In the genomic region with DNA sequence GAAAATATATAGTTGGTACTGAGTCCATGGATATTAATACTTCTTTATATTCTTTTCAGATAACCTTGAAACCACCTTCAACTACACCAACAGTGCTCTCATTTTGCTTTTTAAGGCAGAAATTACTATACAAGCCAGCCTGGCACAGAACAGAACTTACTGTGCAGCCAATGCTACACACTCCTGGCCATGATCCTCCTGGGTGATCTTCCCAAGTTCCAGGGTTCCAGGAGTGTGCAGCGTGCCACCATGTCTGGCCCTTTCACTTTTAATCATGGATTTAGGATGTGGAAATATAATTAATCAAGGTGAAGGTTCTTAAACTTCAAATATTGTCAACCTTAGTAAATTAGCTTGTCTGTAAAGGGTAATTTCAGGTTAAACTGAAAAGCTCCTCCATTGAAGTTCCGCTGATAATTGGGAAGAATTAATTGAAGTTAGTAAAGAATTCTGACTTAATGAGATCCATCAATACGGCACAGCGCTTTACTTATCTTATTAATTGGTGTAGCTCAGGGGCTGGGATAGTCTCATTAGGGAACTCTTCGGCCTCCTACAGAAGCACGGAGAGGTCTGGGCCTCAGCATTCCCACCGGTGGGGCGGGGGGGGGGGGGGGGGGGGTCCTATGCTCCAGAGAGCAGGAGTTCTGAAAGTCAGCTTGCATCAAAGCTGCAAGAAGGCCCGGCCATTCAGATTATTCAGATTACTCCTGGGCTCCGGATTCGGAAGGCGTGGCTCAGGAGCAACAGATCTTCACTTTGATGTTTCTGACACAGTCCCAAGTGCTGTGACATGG, we compare ENCODE assay signal across 17 mouse cellular contexts.
DNase-seq lines count a peak whose midpoint lies in the region; ATAC-seq and TF ChIP-seq lines count a peak whose summit lies in the region.
"Had no signal": no experiment of that assay in that cellular context is flagged by ENCODE, and none has a peak within 500 bp of the region (broad histone marks: within the 10 kb centered on the region; RNA-seq: fewer than 3 reads in every experiment).

No protein-coding gene starts in this region.

- WGBS in forebrain, embryonic 12.5 days: 12% methylated on average over 12 of the region's 12 CpGs
- 14% methylated on average over 11 of the region's 12 CpGs for WGBS in forebrain, postnatal 0 days
- 34% methylated on average over 11 of the region's 12 CpGs for WGBS in hindbrain, embryonic 16.5 days
- 22% methylated on average over 11 of the region's 12 CpGs for WGBS in midbrain, embryonic 16.5 days
- 65% methylated on average over 12 of the region's 12 CpGs for WGBS in liver, postnatal 0 days (ENCODE audit: insufficient replicate concordance)

- H3K4me2 ChIP-seq in forebrain, embryonic 12.5 days: no peak overlapping the region
- no peak overlapping the region for H3K4me2 ChIP-seq in forebrain, postnatal 0 days (ENCODE audit: low read depth)
- H3K4me2 ChIP-seq in hindbrain, embryonic 16.5 days (ENCODE audit: low read length): no peak overlapping the region
- no peak overlapping the region for H3K4me2 ChIP-seq in midbrain, embryonic 16.5 days (ENCODE audit: low read length)
- H3K4me2 ChIP-seq in liver, postnatal 0 days (ENCODE audit: low read depth, low read length): no peak overlapping the region
- H3K4me2 ChIP-seq: heart, embryonic 11.5 days; liver, embryonic 13.5 days; neural tube, embryonic 13.5 days had no signal

- peaks cover 49% of the 10 kb centered on the region for H3K27me3 ChIP-seq in forebrain, embryonic 12.5 days
- peaks cover 4% of the 10 kb centered on the region; the same call in 1 of the 2 replicates for H3K27me3 ChIP-seq in forebrain, postnatal 0 days (ENCODE audit: insufficient read depth, low read length)
- no peaks in the 10 kb centered on the region for H3K27me3 ChIP-seq in hindbrain, embryonic 16.5 days (replicated peaks; ENCODE audit: control insufficient read depth, insufficient read depth, low read length)
- no peaks in the 10 kb centered on the region for H3K27me3 ChIP-seq in midbrain, embryonic 16.5 days (ENCODE audit: control insufficient read depth, insufficient read depth, low read depth, low read length)
- no peaks in the 10 kb centered on the region for H3K27me3 ChIP-seq in liver, postnatal 0 days (ENCODE audit: insufficient read depth, low read length)
- H3K27me3 ChIP-seq: liver, embryonic 13.5 days; neural tube, embryonic 13.5 days had no signal

- no peak overlapping the region for H3K4me3 ChIP-seq in forebrain, embryonic 12.5 days (replicated peaks)
- no peak overlapping the region for H3K4me3 ChIP-seq in forebrain, postnatal 0 days (ENCODE audit: low read depth, low read length)
- no peak overlapping the region for H3K4me3 ChIP-seq in hindbrain, embryonic 16.5 days (ENCODE audit: low read length)
- no peak overlapping the region for H3K4me3 ChIP-seq in midbrain, embryonic 16.5 days (ENCODE audit: low read depth, low read length)
- H3K4me3 ChIP-seq in liver, postnatal 0 days (ENCODE audit: low read depth, low read length): no peak overlapping the region
- H3K4me3 ChIP-seq: left cerebral cortex, adult 2 months; liver, embryonic 13.5 days; neural tube, embryonic 13.5 days had no signal

- no peak overlapping the region for H3K9ac ChIP-seq in forebrain, embryonic 12.5 days
- no peak overlapping the region for H3K9ac ChIP-seq in forebrain, postnatal 0 days
- H3K9ac ChIP-seq in hindbrain, embryonic 16.5 days (ENCODE audit: low read depth, low read length): no peak overlapping the region
- no peak overlapping the region for H3K9ac ChIP-seq in midbrain, embryonic 16.5 days (ENCODE audit: low read depth, low read length)
- H3K9ac ChIP-seq in liver, postnatal 0 days (replicated peaks): no peak overlapping the region
- H3K9ac ChIP-seq: liver, embryonic 13.5 days; neural tube, embryonic 13.5 days had no signal

- TF ChIP-seq CTCF in forebrain, postnatal 0 days (IDR thresholded peaks at IDR 0.05; ENCODE audit: low read depth): no peak
- no peak for TF ChIP-seq CTCF in liver, postnatal 0 days (IDR thresholded peaks at IDR 0.05; ENCODE audit: low read depth)

- no peak for DNase-seq in forebrain, postnatal 0 days
- DNase-seq in ZHBTc4 (ENCODE audit: low read depth, low spot score): peak; percentile 70
- no peak for DNase-seq in liver, postnatal 0 days
- DNase-seq in right cerebral cortex, postnatal 25 days: no peak
- no peak for DNase-seq in frontal cortex, postnatal 25 days (ENCODE audit: low spot score in 2 of 2)
- DNase-seq: adrenal gland, postnatal 25 days; cerebellum, postnatal 10 days; heart, postnatal 36 days; kidney, postnatal 10 days; liver, embryonic 13.5 days had no signal

- no peaks in the 10 kb centered on the region for H3K36me3 ChIP-seq in forebrain, embryonic 12.5 days (replicated peaks)
- H3K36me3 ChIP-seq in forebrain, postnatal 0 days (ENCODE audit: insufficient read depth): no peaks in the 10 kb centered on the region
- no peaks in the 10 kb centered on the region for H3K36me3 ChIP-seq in hindbrain, embryonic 16.5 days (ENCODE audit: control insufficient read depth, insufficient read depth, low read length)
- no peaks in the 10 kb centered on the region for H3K36me3 ChIP-seq in midbrain, embryonic 16.5 days (ENCODE audit: control insufficient read depth, insufficient read depth, low read length)
- H3K36me3 ChIP-seq in liver, postnatal 0 days (replicated peaks; ENCODE audit: insufficient read depth, low read length): no peaks in the 10 kb centered on the region
- H3K36me3 ChIP-seq: liver, embryonic 13.5 days; neural tube, embryonic 13.5 days had no signal

- peak; percentile 78 for ATAC-seq in forebrain, embryonic 12.5 days (ENCODE audit: low FRiP score)
- no peak for ATAC-seq in forebrain, postnatal 0 days
- ATAC-seq in hindbrain, embryonic 16.5 days: peak; percentile 61; the same call in 1 of the 2 replicates
- ATAC-seq in midbrain, embryonic 16.5 days: peak; percentile 66
- no peak for ATAC-seq in liver, postnatal 0 days
- ATAC-seq: intestine, postnatal 0 days had no signal

- peaks cover 27% of the 10 kb centered on the region for H3K4me1 ChIP-seq in forebrain, embryonic 12.5 days
- 0 out of 2 replicates have a peak, but pooled peaks cover 8% of the 10 kb centered on the region for H3K4me1 ChIP-seq in forebrain, postnatal 0 days (ENCODE audit: insufficient read depth)
- no peaks in the 10 kb centered on the region; the same call in 1 of the 2 replicates for H3K4me1 ChIP-seq in hindbrain, embryonic 16.5 days (ENCODE audit: control insufficient read depth, insufficient read depth, low read depth, low read length)
- peaks cover 11% of the 10 kb centered on the region for H3K4me1 ChIP-seq in midbrain, embryonic 16.5 days (ENCODE audit: control insufficient read depth, insufficient read depth, low read length)
- no peaks in the 10 kb centered on the region for H3K4me1 ChIP-seq in liver, postnatal 0 days (ENCODE audit: insufficient read depth)
- H3K4me1 ChIP-seq: liver, embryonic 13.5 days had no signal

- TF ChIP-seq EP300 in liver, postnatal 0 days (IDR thresholded peaks at IDR 0.05; ENCODE audit: low read depth): no peak

- no peaks in the 10 kb centered on the region for H3K9me3 ChIP-seq in forebrain, embryonic 12.5 days
- no peaks in the 10 kb centered on the region for H3K9me3 ChIP-seq in forebrain, postnatal 0 days (ENCODE audit: low read length)
- no peaks in the 10 kb centered on the region for H3K9me3 ChIP-seq in hindbrain, embryonic 16.5 days (ENCODE audit: control insufficient read depth, low read length)
- no peaks in the 10 kb centered on the region for H3K9me3 ChIP-seq in midbrain, embryonic 16.5 days (replicated peaks; ENCODE audit: control insufficient read depth, low read length, poor library complexity, severe bottlenecking)
- no peaks in the 10 kb centered on the region for H3K9me3 ChIP-seq in liver, postnatal 0 days (ENCODE audit: low read length)
- H3K9me3 ChIP-seq: liver, embryonic 13.5 days; neural tube, embryonic 13.5 days had no signal

- H3K27ac ChIP-seq in forebrain, embryonic 12.5 days: peak overlapping the region; percentile 54; the same call in 1 of the 2 replicates
- H3K27ac ChIP-seq in forebrain, postnatal 0 days (ENCODE audit: low read depth, low read length): no peak overlapping the region
- H3K27ac ChIP-seq in hindbrain, embryonic 16.5 days (ENCODE audit: low read depth, low read length): no peak overlapping the region
- H3K27ac ChIP-seq in midbrain, embryonic 16.5 days (ENCODE audit: low read length): no peak overlapping the region
- no peak overlapping the region for H3K27ac ChIP-seq in liver, postnatal 0 days (ENCODE audit: low read depth)
- H3K27ac ChIP-seq: left cerebral cortex, adult 2 months; liver, embryonic 13.5 days; neural tube, embryonic 13.5 days had no signal

Comparison
In these comparisons a context has a peak if more than half of its experiments do, and no peak if none do; other contexts are left out.
1. ATAC-seq: peak in forebrain, embryonic 12.5 days (single experiment), hindbrain, embryonic 16.5 days (single experiment) and midbrain, embryonic 16.5 days (single experiment); none in forebrain, postnatal 0 days (single experiment) and liver, postnatal 0 days (single experiment).